Mouse (Mus musculus) heart, postnatal 25 days (tissue): ENCODE data around the gene Plekha5. TPM values are rescaled to one million over a fixed set of nuclear protein-coding genes. Genes with fewer than 3 reads are reported as not detected.
"Not testable (repeated sequence)": the region's sequence is repeated elsewhere in the genome, so short reads cannot be mapped to it uniquely, and the experiment has no call there.

ENCODE experiments used
- DNase-seq: peaks from one replicate; pipeline ENCODE4 v3.0.0; 2022; ENCODE audit warnings: low spot score
- intact Hi-C: fragments of 180-260 bp; cut with DNase I; formaldehyde crosslinking; loops from one replicate; pipeline ENCODE4 v1.15.1; 2025
- total RNA-seq, 2 experiments: library from RNA; stranded (reverse); gene quantifications; 2 replicates each; pipeline ENCODE4 v1.2.3; 2021

Gene Plekha5
- total RNA-seq, 2 experiments from 2014 or later: 27.2 to 31.0 TPM

- intact Hi-C loops: no loop called here
- no peak for DNase-seq
These were observed 175.5 kb downstream of the Plekha5 start for GRCm38 (mm10) chr6:140599337-140599736.

- DNase-seq, intact Hi-C loops: not testable (repeated sequence)
These were observed 176.8 kb downstream of the Plekha5 start for GRCm38 (mm10) chr6:140600671-140601070.

- intact Hi-C loops: no loop called here
- no peak for DNase-seq
These were observed 177.3 kb downstream of the Plekha5 start for GRCm38 (mm10) chr6:140601175-140601574.

- intact Hi-C loops: no loop called here
These were observed 179.5 kb downstream of the Plekha5 start for GRCm38 (mm10) chr6:140603228-140603944.

DNA sequence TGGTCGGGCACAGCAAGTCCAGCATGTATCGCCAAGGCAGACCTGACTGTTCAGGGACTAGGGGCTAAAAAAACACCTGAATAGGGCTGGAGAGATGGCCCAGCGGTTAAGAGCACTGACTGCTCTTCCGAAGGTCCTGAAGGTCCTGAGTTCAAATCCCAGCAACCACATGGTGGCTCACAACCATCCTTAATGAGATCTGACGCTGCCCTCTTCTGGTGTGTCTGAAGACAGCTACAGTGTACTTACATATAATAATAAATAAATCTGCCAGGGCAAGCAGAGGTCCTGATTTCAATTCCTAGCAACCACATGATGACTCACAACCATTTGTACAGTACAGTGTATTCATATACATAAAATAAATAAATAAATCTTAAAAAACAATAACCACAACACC lies 181.3 kb downstream of the Plekha5 start:
- intact Hi-C loops, DNase-seq: not testable (repeated sequence)

More at GRCm38 (mm10) chr6:140603228-140603944, 179.5 kb downstream of the Plekha5 start:
- DNase-seq: no peak

DNA sequence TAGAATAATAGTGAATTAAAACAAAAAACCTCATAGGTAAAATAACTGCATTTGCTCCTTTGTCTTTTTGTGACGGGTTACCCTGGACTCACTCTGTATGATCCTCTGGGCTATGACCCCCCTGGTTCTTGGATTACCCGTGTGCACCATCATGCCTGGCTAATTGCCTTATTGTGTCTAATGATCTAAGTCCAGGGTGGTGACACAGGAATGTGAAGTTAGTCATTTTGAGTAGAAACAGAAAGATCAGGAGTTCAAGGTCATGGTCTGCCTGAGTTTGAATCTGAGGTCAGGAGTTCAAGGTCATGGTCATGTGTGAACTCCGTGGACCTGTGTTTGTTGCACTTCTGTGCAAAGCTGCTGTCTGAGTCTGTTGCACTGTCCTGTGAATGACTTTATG lies 181.9 kb downstream of the Plekha5 start:
- intact Hi-C loops: no loop called here
- no peak for DNase-seq

DNA sequence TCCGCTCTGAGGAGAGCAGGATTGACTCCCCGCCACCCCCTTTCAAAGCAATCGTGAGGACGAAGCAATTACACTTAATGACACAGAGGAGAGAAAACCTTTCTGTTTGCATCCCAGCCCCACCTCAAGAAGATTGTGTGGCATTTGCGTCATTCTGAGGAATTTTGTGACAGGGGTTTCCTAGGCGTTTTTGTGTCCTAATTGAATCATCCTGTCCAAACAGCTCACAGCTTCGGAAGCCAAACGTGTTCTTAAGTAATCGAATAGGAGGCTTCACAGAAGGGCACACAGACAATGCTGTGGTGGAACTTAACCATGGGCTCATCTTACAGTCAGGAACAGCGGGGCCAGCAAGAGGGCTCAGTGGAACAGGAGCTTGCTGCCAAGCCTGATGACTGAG lies 182.7 kb downstream of the Plekha5 start:
- intact Hi-C loops: no loop called here
- no peak for DNase-seq

DNA sequence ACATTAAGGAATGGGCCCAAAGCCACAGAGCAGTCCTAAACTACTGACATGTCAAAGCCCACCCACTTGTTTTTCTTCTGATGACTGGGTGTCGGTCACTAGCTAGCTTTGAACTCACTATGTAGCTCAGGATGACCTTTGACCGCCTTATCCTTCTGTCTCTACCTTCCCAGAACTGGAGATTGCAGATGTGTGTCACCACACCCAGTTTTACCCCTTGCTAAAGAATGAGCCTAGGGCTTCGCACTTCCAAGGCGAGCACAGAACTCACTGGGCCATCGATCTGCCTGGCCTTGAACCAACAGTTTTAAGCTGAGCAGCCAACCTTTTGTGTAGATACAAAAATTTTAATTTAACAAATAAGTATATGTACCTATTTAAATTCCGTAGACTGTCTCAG lies 184.8 kb downstream of the Plekha5 start:
- intact Hi-C loops: no loop called here
- no peak for DNase-seq

DNA sequence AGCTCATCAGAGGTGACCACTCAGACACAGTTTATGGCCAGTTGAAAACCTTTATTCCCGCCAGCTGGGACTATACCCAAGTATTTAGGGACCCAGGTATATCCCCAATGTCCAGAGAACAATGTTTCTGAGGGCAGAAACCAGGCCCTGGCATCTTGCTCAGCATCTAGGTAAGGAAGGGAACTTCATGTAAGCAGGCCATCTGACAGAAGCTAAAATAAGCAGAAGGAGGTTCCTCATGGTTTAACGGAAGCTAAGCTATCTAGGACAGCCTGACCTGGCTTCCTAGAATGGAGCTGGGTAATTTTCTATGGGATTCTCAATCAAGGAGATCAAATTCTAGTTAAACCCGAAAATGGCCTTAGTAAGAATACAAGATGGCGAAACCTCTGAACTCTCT lies 185.7 kb downstream of the Plekha5 start:
- no peak for DNase-seq
- intact Hi-C loops: no loop called here

DNA sequence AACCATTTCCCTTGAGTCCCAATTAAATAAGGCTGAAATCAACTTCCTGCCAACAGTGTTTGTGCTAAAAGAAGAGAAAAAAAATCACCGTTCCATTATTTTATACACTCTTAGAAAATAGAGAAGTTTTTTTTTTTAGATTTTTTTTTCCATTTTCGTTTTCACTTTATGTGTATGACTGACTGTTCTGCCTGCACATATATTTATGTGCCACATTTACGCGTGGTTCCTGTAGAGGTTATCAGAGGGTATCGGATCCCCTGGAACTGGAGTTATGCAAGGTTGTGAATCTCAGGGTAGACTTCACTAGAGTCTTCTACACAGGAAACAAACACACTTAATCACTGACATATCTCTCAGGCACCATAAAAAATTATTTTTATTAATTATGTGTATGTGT lies 186.3 kb downstream of the Plekha5 start:
- no peak for DNase-seq
- intact Hi-C loops: no loop called here

- no peak for DNase-seq
- intact Hi-C loops: no loop called here
These were observed 187.4 kb downstream of the Plekha5 start for GRCm38 (mm10) chr6:140611282-140611681.

DNA sequence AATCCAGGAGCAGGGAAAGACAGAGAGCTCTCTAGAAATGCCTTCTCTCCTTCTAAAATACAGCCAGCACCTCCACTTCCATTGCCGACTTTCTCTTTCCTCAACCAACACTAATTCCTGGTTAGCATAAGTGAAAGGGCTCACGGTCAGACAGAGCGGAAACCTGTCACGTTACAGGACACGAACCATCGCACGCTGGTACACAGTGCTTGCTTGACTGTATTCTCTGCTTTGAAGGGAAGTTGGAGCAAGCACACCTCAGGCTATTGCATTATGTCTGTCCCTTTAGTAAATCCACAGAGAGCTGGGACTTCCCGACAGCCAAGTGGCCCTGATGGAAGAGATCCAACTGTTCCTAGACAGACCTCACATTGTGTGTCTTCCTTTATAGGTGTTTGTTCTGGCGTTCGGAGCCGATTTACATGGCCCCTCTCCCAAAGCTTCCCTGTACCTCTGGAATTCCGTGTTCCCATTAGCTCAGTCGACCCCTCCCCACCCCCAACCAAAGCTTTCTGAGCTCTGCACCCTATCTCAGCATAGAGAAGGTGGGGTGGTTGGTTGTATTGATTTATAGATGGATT lies 188.1 kb downstream of the Plekha5 start:
- no peak for DNase-seq
- intact Hi-C loops: no loop called here

- intact Hi-C loops: no loop called here
- DNase-seq: no peak
These were observed 190.0 kb downstream of the Plekha5 start for GRCm38 (mm10) chr6:140613822-140614221.

- intact Hi-C loops: no loop called here
- DNase-seq: no peak
These were observed 190.9 kb downstream of the Plekha5 start for GRCm38 (mm10) chr6:140614711-140615110.

DNA sequence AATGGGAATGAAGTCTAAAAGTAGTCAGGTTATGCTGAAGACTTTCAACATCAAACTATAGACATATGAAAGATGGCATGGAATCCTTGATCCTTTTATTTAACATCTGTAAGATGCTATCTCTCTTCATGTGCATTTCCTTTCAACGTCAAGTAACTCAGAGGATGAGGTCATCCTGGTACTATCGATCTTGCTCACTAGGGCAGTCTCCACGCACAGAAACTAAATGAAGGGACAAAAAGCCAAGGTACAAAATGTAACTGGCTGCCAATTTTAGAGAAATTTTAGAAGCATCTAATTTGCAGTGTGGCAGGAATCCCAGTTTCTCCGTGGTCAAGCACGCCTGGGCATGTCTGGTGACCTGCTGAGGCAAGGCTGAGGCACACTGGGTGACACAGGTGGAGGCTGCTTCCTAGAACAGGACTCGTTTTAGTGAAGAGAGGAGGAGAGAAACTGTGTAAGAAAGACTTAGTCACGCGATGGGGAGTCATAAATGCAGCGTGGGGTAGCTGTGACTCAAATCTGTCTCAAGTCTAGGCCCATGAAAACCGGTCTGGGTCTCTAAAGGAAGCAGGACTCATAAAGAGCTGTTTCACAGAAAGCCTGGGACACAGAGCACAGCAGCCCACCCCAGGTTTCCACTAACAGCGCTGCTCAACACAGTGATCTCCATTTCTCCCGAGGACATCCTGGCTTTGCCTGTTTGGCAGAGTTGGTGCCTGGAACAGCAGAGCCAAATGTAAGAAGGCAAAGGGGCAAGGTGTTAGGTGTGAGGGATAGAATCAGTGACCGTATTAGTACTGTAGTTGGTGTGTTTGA lies 196.9 kb downstream of the Plekha5 start:
- DNase-seq: no peak
- intact Hi-C loops: no loop called here

GRCm38 (mm10) chr6:140621622-140622021 lies 197.8 kb downstream of the Plekha5 start:
- intact Hi-C loops: no loop called here

DNA sequence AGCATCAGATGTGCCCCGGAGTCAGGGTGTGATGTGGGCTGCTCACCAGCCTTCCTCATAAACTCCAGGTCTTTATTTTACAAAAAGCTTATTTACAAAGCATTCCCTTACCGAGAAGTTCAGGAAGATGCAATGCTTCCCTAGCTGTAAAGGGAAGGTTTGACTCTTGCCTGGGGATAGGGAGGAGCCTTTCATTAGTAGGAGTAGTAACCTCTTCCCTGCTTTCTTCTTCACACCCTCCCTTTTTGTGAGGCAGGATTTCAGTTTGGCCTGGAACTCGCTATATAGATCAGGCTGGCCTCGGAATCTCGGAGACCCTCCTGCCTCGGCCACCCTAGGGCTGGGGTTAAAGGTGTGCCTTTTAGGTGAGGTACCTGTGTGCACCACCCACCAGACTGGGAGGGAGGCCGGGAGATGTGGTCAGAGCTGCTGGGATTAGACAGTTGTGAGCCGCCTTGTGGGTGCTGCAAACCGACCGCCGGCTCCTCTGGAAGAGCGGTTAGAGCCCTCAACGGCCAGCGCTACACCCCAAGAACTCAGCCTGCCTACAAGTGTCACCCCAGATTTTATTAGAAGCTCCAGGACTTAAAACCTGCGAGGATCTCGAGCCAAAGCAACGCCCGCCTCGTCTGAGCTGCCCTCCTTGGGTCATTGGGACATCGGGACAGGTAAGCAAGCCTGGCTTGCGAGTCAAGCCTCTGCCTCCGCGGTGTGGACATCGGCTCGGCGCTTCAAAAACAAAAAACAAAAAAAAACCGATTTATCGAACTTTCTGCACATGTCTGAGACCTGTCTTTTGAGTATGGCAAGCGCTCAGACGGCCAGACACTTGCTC lies 198.8 kb downstream of the Plekha5 start, which contains the start of gene Aebp2:
TSS of gene Aebp2 (plus strand) at position 273 of the 835 bp plus-strand sequence.
- peak; percentile 5 for DNase-seq
- intact Hi-C loops: no loop called here

More at GRCm38 (mm10) chr6:140621622-140622021, 197.8 kb downstream of the Plekha5 start:
- no peak for DNase-seq

- intact Hi-C loops: no loop called here
- peak; percentile 90 for DNase-seq
These were observed 199.6 kb downstream of the Plekha5 start for GRCm38 (mm10) chr6:140623226-140624095.
